Mouse (Mus musculus) cerebellum, adult 2 months (tissue): Measurements from ENCODE around the gene Cop1.

Experiments used
- CTCF ChIP-seq: fragments of 200-500 bp; IDR thresholded peaks from 2 replicates; pipeline ENCODE4 v1.5.1; 2011; ENCODE audit warnings: low read depth, mild to moderate bottlenecking, control low read depth, low read length, moderate library complexity, borderline replicate concordance; ENCODE audit not compliant: insufficient read depth
- POLR2A ChIP-seq: fragments of 200-500 bp; IDR thresholded peaks from 2 replicates; pipeline ENCODE4 v1.6.1; 2011; ENCODE audit warnings: low read length, control low read depth, borderline replicate concordance; ENCODE audit not compliant: insufficient read depth

- TF ChIP-seq CTCF = no peak
- TF ChIP-seq POLR2A = no peak
These were observed 21.0 kb downstream of the Cop1 start for GRCm38 (mm10) chr1:159253078-159253477.
